Mouse (Mus musculus) intestine, postnatal 0 days (tissue): ENCODE results near the gene Trafd1. TPM values are rescaled to one million over a fixed set of nuclear protein-coding genes. Genes with fewer than 3 reads are reported as not detected.
A peak's percentile ranks its signal among the peaks of the same experiment; 100 is the strongest.

Experiments
- ATAC-seq: fragments of 200-750 bp; cut with Nextera tagmentation; 2 replicates; pipeline ENCODE4 v1.8.0; 2017; ENCODE audit warnings: mild to moderate bottlenecking, moderate TSS enrichment, moderate library complexity
- H3K27ac ChIP-seq: fragments of 300-500 bp; sonication (generic); 2 replicates; pipeline ENCODE4 v1.5.1; 2014; ENCODE audit warnings: mild to moderate bottlenecking, low read depth, low read length, moderate library complexity
- H3K27me3 ChIP-seq: fragments of 300-500 bp; sonication (generic); replicated peaks from 2 replicates; pipeline ENCODE4 v1.6.1; 2014; ENCODE audit warnings: low read length, mixed read lengths; ENCODE audit not compliant: control insufficient read depth, insufficient read depth
- H3K36me3 ChIP-seq: fragments of 300-500 bp; sonication (generic); 2 replicates; pipeline ENCODE4 v1.6.1; 2014; ENCODE audit warnings: mild to moderate bottlenecking, moderate library complexity; ENCODE audit not compliant: control insufficient read depth, insufficient read depth
- H3K4me1 ChIP-seq: fragments of 300-500 bp; sonication (generic); replicated peaks from 2 replicates; pipeline ENCODE4 v1.6.1; 2014; ENCODE audit warnings: antibody characterized with exemption, low read length, mixed read lengths; ENCODE audit not compliant: control insufficient read depth, insufficient read depth
- H3K4me2 ChIP-seq: fragments of 300-500 bp; sonication (generic); replicated peaks from 2 replicates; pipeline ENCODE4 v1.6.1; 2014; ENCODE audit warnings: low read depth, mild to moderate bottlenecking, moderate library complexity
- H3K4me3 ChIP-seq: fragments of 300-500 bp; sonication (generic); 2 replicates; pipeline ENCODE4 v1.5.1; 2014; ENCODE audit warnings: low read depth, low read length
- H3K9ac ChIP-seq: fragments of 300-500 bp; sonication (generic); 2 replicates; pipeline ENCODE4 v1.6.1; 2014; ENCODE audit warnings: mild to moderate bottlenecking, low read depth, low read length
- H3K9me3 ChIP-seq: fragments of 300-500 bp; sonication (generic); 2 replicates; pipeline ENCODE4 v1.6.1; 2016; ENCODE audit warnings: mixed run types; ENCODE audit not compliant: control insufficient read depth
- CTCF ChIP-seq: sonication (generic); IDR thresholded peaks from 2 replicates; pipeline ENCODE4 v1.5.1; 2016; ENCODE audit warnings: low read depth, mild to moderate bottlenecking, control low read depth, antibody characterized with exemption, moderate library complexity
- WGBS: fragments of 180-500 bp; shearing (Covaris S2); extraction: QIAGEN DNeasy Blood & Tissue Kit; methylation state at CpG from one replicate; pipeline ENCODE4 v1.1.7; 2014; 5-methylcytosine and 5-hydroxymethylcytosine counted together
- polyA plus RNA-seq: library from polyadenylated mRNA; unstranded; fragments of >200 nt; fragmentation: Nextera tagmentation; extraction: Ambion mirVana; gene quantifications from 2 replicates; pipeline ENCODE4 v1.2.1, GENCODE M21; 2015

Trafd1 gene
- polyA plus RNA-seq = 99.1 and 100 TPM in 2 replicates

DNA sequence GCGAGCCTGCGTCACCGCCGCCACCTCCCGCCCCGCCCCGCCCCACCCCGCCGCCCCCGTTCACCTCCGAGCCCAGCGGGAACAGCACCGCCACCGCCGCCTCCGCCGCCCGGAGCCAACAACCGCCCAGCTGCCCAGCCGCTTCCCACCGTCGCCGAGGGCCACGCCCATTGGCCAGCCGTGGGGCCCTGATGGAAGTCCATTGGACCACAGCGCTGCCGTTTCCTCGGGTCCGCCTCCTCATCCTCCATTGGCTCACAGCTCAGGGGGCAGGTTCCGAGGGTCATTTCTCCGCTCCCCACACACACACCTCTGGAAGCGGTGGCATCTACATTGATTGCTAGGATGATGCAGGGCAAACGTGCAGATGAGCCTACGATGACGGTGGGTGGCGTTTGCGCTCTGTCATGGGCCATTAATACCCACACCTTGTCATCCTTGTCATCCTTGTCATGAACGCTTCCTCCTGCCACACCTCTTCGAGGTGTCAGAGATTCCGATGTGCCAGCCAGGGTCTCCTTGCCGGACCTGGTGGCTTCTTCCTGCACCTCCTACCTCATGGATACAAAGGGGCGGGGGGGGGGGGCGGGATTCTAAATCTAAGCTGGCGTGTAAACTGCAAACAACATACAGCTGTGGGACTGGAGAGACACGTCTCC, at the start of gene Trafd1:
Gene Trafd1, minus strand, starts transcription at position 172 of the 659 bp plus-strand sequence.
- Histone ChIP-seq H3K9me3 (no peaks in the 10 kb centered on the region), H3K27me3 (no peaks in the 10 kb centered on the region), H3K36me3 (peaks cover 17% of the 10 kb centered on the region), H3K4me2 (peak within 1 kb of the TSS; percentile 70), H3K4me3 (peak within 1 kb of the TSS; percentile 78), H3K4me1 (0 out of 2 replicates have a peak, but pooled peaks cover 3% of the 10 kb centered on the region), H3K27ac (peak within 1 kb of the TSS; percentile 98), H3K9ac (peak within 1 kb of the TSS; percentile 86)
- ATAC-seq = peak; percentile 90
- WGBS = under 1% methylated on average over 34 of the region's 45 CpGs
- no peak for TF ChIP-seq CTCF

DNA sequence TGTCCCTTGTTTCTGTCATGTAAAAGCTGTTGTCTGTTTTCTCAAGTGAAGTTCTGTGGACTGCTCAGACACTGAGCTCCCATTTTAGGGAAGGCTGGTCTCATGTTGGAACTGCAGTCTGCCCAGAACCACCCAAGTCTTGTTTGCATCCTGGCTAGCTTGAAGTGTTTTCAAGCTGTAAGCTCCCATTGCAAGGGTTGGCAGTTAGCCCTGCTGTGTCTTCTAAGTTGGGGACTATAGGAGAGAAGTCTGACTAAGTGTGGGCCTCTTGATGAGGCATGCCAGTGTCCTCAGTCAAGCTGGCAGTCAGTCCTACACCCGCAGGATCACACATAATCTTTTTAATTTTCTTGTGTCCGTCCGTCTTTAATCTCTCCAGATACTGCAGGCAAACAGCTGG, 43.5 kb upstream of the Trafd1 start:
- Histone ChIP-seq H3K27ac (no peak overlapping the region), H3K9ac (no peak overlapping the region), H3K9me3 (no peaks in the 10 kb centered on the region), H3K4me3 (no peak overlapping the region), H3K4me1 (no peaks in the 10 kb centered on the region), H3K27me3 (no peaks in the 10 kb centered on the region), H3K36me3 (peaks cover 95% of the 10 kb centered on the region), H3K4me2 (no peak overlapping the region)
- WGBS = 90% methylated on average over 3 of the region's 3 CpGs
- no peak for TF ChIP-seq CTCF
- ATAC-seq = no peak

DNA sequence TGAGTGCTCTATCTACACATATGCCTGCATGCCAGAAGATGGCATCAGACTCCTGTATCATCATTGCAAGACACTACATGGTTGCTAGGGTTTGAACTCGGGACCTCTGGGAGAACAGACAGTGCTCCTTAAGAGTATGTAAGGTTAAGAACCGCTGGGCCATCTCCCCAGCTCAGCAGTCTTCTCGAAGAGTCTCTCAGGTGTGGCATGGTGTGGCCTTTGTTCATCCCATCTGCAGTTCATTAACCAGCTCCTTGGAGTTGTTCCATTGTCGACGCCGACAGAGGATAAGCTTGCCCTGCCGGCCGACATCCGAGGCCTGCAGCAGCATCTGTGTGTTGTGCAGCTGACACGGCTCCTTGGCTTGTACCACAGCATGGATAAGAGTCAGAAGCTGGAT, 37.9 kb upstream of the Trafd1 start:
- no peaks in the 10 kb centered on the region for H3K27me3 ChIP-seq
- H3K36me3 ChIP-seq = peaks cover 96% of the 10 kb centered on the region
- 63% methylated on average over 10 of the region's 10 CpGs for WGBS
- no peak overlapping the region for H3K9ac ChIP-seq
- TF ChIP-seq CTCF = no peak
- no peak overlapping the region for H3K4me2 ChIP-seq
- no peaks in the 10 kb centered on the region for H3K4me1 ChIP-seq
- H3K27ac ChIP-seq = no peak overlapping the region
- H3K9me3 ChIP-seq = no peaks in the 10 kb centered on the region
- peak; percentile 60 for ATAC-seq
- H3K4me3 ChIP-seq = no peak overlapping the region

DNA sequence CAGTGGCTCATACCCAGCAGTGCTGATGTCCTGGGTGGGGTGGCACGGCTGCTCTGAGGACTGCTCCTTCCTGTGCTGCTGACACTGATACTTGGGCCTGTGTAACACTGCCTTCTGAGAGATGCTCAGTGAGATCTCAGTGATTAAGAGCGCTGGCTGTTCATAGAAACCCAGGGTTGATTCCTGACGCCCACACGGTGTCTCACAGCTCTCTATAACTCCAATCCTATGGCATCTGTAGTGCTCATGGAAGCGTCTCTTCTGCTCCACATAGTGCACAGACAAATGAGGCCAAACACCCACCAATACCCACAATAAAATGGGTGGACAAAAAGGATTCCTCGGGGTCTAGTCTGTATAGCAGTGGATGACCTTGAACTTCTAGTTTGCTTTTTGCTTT, 37.4 kb upstream of the Trafd1 start:
- Histone ChIP-seq H3K4me2 (no peak overlapping the region), H3K9ac (no peak overlapping the region), H3K27me3 (no peaks in the 10 kb centered on the region), H3K27ac (no peak overlapping the region), H3K36me3 (peaks cover 96% of the 10 kb centered on the region), H3K4me3 (no peak overlapping the region), H3K9me3 (no peaks in the 10 kb centered on the region), H3K4me1 (no peaks in the 10 kb centered on the region)
- 84% methylated on average over 6 of the region's 6 CpGs for WGBS
- TF ChIP-seq CTCF = no peak
- no peak for ATAC-seq

DNA sequence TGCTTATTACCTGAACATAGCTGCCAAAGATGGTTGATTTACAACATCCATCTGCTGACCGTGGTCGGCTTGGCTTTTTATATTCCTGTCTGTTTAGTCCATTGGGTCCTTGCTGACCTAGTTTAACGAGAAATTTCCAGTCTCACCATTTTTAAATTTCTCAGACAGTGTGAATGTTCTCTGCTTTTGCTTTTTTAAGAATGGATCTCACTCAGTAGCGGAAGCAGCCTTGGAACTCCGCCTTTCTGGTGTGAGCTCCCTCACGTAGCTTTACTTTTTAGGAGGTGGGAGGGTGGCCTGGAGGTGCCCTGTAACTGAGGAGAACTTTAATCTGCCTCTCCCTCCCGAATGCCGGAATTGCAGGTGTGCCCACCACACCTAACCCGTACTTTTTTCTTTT, 35.3 kb upstream of the Trafd1 start:
- H3K36me3 ChIP-seq = peaks cover 96% of the 10 kb centered on the region
- TF ChIP-seq CTCF = no peak
- ATAC-seq = no peak

DNA sequence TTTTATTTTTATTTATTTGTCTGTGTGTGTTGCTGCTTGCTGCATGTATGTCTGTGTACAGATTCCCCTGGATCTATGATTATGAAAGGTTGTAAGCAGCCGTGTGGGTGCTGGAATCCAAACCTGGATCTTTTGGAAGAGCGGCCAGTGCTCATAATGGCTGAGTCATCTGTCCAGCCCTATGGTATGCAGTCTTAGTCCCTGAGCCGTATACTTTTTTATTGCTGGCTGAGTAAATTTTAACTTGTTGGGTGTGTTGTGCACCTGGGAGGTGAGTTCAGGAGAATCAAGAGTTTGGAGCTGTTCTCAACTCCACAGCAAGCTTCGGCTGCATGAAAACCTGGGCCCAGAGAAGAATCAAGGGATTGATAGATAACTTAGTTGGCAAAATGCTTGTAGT, 25.5 kb upstream of the Trafd1 start:
- no peak overlapping the region for H3K4me2 ChIP-seq
- no peak overlapping the region for H3K4me3 ChIP-seq
- H3K9me3 ChIP-seq = no peaks in the 10 kb centered on the region
- WGBS = 45% methylated on average over 4 of the region's 4 CpGs
- ATAC-seq = no peak
- no peaks in the 10 kb centered on the region for H3K27me3 ChIP-seq
- H3K9ac ChIP-seq = no peak overlapping the region
- no peak for TF ChIP-seq CTCF
- peak overlapping the region; percentile 35 for H3K27ac ChIP-seq
- H3K36me3 ChIP-seq = peaks cover 51% of the 10 kb centered on the region
- no peaks in the 10 kb centered on the region; the same call in 1 of the 2 replicates for H3K4me1 ChIP-seq

More for the DNA sequence above, 35.3 kb upstream of the Trafd1 start:
- Histone ChIP-seq H3K4me1 (no peaks in the 10 kb centered on the region), H3K4me3 (no peak overlapping the region), H3K9me3 (no peaks in the 10 kb centered on the region), H3K27ac (no peak overlapping the region), H3K27me3 (no peaks in the 10 kb centered on the region), H3K4me2 (no peak overlapping the region), H3K9ac (no peak overlapping the region)
- WGBS = 90% methylated on average over 9 of the region's 9 CpGs
